Mouse (Mus musculus) liver, embryonic 13.5 days (tissue): ENCODE measurements around the gene Meis2. TPM values are rescaled to one million over a fixed set of nuclear protein-coding genes. Genes with fewer than 3 reads are reported as not detected.

ENCODE experiments used
- ATAC-seq: fragments of 200-750 bp; cut with Nextera tagmentation; 2 replicates; pipeline ENCODE4 v1.8.0; 2017; ENCODE audit warnings: low read depth, mild to moderate bottlenecking, moderate number of reproducible peaks, moderate library complexity
- DNase-seq: peaks from one replicate; pipeline ENCODE4 v3.0.0; 2022
- H3K27ac ChIP-seq: fragments of 300-500 bp; sonication (generic); 2 replicates; pipeline ENCODE4 v1.5.1; 2015; ENCODE audit warnings: moderate library complexity, mild to moderate bottlenecking, inconsistent platforms
- H3K27me3 ChIP-seq: fragments of 300-500 bp; sonication (generic); 2 replicates; pipeline ENCODE4 v1.6.1; 2015; ENCODE audit warnings: mild to moderate bottlenecking, inconsistent platforms
- H3K36me3 ChIP-seq: fragments of 300-500 bp; sonication (generic); 2 replicates; pipeline ENCODE4 v1.6.1; 2015; ENCODE audit warnings: mild to moderate bottlenecking, inconsistent platforms
- H3K4me1 ChIP-seq: fragments of 300-500 bp; sonication (generic); replicated peaks from 2 replicates; pipeline ENCODE4 v1.6.1; 2015; ENCODE audit warnings: inconsistent platforms
- H3K4me2 ChIP-seq: fragments of 300-500 bp; sonication (generic); 2 replicates; pipeline ENCODE4 v1.6.1; 2015; ENCODE audit warnings: inconsistent platforms, mild to moderate bottlenecking, moderate library complexity
- H3K4me3 ChIP-seq: fragments of 300-500 bp; sonication (generic); replicated peaks from 2 replicates; pipeline ENCODE4 v1.5.1; 2015; ENCODE audit warnings: mild to moderate bottlenecking, inconsistent platforms
- H3K9ac ChIP-seq: fragments of 300-500 bp; sonication (generic); 2 replicates; pipeline ENCODE4 v1.6.1; 2015; ENCODE audit warnings: mild to moderate bottlenecking, inconsistent platforms
- H3K9me3 ChIP-seq: fragments of 300-500 bp; sonication (generic); replicated peaks from 2 replicates; pipeline ENCODE4 v1.6.1; 2016; ENCODE audit warnings: inconsistent platforms
- WGBS: fragments of 180-500 bp; shearing (Covaris S2); methylation state at CpG from one replicate; pipeline ENCODE4 v1.1.7; 2015; ENCODE audit not compliant: insufficient replicate concordance; 5-methylcytosine and 5-hydroxymethylcytosine counted together
- polyA plus RNA-seq: library from polyadenylated mRNA; unstranded; fragments of >200 nt; fragmentation: Nextera tagmentation; extraction: Ambion mirVana; gene quantifications from 2 replicates; pipeline ENCODE4 v1.2.1, GENCODE M21; 2015

Meis2 gene
- polyA plus RNA-seq, 1 experiment from 2014 or later = 2.1 TPM

DNA sequence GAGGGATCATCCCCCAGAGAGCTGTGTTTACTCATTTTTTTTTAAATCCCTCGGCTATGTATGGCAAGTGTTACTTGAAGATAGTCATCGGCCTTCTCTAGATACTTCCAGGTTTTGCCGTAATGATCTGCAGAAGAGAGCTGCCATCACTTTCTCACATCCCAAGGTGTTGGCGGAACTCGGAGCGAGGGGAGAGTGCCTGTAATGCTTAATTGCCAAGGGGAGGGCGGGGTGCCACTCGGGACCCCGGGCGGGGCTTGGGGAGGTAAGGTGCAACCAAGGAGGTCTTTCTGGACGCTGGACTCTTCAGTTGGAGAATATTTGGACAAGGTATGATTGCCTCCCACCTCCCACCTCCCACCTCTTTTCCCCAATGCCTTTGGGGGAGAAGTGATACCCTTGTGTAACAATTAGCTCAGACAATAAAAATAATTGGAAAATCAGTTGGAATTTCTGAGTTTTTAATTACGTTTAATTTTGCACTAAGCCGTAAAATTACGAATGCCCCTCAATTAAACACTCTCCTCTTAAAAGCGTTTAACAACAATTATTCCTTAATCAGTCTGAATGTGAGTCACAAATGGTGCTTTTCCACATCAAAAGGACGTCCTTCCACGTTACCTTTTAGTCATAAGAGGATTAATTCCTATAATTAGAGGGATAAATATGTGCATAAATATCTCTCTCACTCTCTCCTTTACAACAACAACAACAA is 9.2 kb upstream of the Meis2 start:
- H3K9me3 ChIP-seq = no peaks in the 10 kb centered on the region
- no peak overlapping the region for H3K4me2 ChIP-seq
- no peak overlapping the region for H3K27ac ChIP-seq
- H3K36me3 ChIP-seq = no peaks in the 10 kb centered on the region
- WGBS = 9% methylated on average over 17 of the region's 17 CpGs
- 0 out of 2 replicates have a peak, but pooled peaks cover 5% of the 10 kb centered on the region for H3K4me1 ChIP-seq
- H3K27me3 ChIP-seq = peaks cover 80% of the 10 kb centered on the region
- peak overlapping the region; percentile 44; the same call in 1 of the 2 replicates for H3K4me3 ChIP-seq
- H3K9ac ChIP-seq = no peak overlapping the region
- ATAC-seq = no peak
- DNase-seq = no peak

DNA sequence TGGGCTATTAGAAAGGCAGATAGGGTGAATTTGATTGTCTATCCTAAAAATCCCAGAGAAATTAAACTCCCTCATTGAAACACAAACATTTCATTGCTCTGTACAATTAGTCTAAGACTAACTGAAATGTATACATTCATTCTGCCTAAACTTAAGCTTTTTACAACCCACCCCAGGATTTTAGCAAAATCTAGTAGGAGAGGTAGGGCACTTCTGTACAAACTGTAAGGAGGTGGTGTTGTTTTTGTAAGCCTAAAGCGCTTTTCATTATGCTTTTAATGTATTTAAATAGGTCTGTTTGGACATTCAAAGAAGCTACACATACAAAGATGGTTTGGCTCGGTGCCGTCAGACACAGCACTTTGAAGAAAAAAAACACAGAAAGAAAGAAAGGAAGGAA is 8.4 kb upstream of the Meis2 start:
- no peak overlapping the region for H3K4me2 ChIP-seq
- ATAC-seq (no peak), DNase-seq (no peak)
- H3K4me1 ChIP-seq = 0 out of 2 replicates have a peak, but pooled peaks cover 5% of the 10 kb centered on the region
- H3K9me3 ChIP-seq = no peaks in the 10 kb centered on the region
- WGBS = 16% methylated on average over 3 of the region's 3 CpGs
- H3K27me3 ChIP-seq = peaks cover 88% of the 10 kb centered on the region
- no peak overlapping the region for H3K27ac ChIP-seq
- H3K4me3 ChIP-seq = no peak overlapping the region
- no peak overlapping the region for H3K9ac ChIP-seq
- H3K36me3 ChIP-seq = no peaks in the 10 kb centered on the region

DNA sequence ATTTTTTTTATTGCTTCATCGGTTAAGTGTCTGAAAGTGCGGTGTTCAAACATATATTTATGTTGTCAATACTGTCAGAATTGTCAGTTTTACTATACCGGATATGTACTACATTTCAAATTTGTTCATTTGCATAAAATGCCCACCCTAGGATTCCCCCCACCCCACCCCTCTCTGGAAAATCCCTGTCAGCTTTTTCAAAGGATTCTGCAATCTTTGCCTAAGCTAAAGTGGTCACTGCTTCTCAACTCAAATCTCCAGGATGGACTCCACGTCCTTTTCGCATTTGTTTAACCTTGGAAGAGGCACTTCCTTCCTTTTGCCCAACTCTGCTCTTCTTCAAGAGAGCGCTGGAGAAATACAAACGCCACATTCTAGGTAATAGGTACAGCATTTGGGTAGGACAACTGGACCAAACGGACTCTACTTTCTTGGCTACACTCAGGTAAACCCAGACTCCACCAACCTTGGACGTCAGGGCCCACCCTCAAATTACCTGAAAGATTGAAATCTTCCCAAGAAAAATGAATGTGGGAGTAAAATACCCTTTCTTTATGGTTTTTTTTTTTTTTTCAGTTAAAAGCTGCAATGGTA is 7.8 kb upstream of the Meis2 start:
- ATAC-seq (no peak), DNase-seq (no peak)
- Histone ChIP-seq H3K27me3 (peaks cover 95% of the 10 kb centered on the region), H3K4me3 (no peak overlapping the region), H3K9ac (no peak overlapping the region), H3K27ac (no peak overlapping the region), H3K4me1 (0 out of 2 replicates have a peak, but pooled peaks cover 5% of the 10 kb centered on the region), H3K4me2 (no peak overlapping the region), H3K9me3 (no peaks in the 10 kb centered on the region), H3K36me3 (no peaks in the 10 kb centered on the region)
- 12% methylated on average over 9 of the region's 9 CpGs for WGBS

DNA sequence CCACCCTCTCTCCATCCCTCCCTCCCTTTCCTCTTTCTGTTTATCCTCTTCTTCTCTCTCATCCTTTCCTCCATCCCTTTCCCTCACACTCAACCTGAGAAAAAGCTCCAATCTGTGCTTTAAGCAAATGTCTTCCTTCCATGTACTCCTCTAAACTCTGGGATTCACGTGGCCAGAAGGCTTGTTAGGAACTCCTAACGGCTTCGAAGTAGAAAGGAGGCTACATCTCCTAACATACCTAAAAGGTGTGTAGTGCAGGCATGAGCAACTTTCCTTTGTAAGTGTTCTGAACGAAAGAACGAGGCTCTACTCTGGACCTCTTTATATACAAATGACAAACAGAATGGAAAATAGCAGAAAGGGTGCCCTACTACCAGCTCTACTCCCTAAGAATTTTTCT is 7.1 kb upstream of the Meis2 start:
- Histone ChIP-seq H3K9me3 (no peaks in the 10 kb centered on the region), H3K4me2 (no peak overlapping the region), H3K4me1 (peaks cover 8% of the 10 kb centered on the region; the same call in 1 of the 2 replicates), H3K27ac (no peak overlapping the region), H3K36me3 (no peaks in the 10 kb centered on the region), H3K27me3 (peaks cover 99% of the 10 kb centered on the region), H3K9ac (no peak overlapping the region), H3K4me3 (no peak overlapping the region)
- no peak for ATAC-seq
- 4% methylated on average over 5 of the region's 5 CpGs for WGBS
- DNase-seq = no peak

DNA sequence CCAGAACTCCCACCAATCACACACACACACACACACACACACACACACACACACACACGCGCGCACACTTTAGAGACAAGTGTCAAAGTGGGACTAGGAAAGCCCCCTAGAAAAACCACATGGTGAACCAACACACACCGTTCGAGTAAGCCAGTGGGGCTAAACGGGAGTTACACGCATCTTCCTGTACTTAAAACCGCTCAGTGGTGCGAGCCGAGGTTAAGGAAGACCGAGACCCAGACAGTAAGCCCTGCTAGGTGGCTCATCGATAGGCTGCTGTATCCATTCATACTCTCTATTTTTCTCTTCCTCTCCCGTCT is 6.6 kb upstream of the Meis2 start:
- no peak overlapping the region for H3K27ac ChIP-seq
- no peak for DNase-seq
- H3K9ac ChIP-seq = no peak overlapping the region
- no peak overlapping the region for H3K4me3 ChIP-seq
- no peaks in the 10 kb centered on the region for H3K9me3 ChIP-seq
- peaks cover 9% of the 10 kb centered on the region; the same call in 1 of the 2 replicates for H3K4me1 ChIP-seq
- no peak for ATAC-seq
- H3K36me3 ChIP-seq = no peaks in the 10 kb centered on the region
- peaks cover 99% of the 10 kb centered on the region for H3K27me3 ChIP-seq
- WGBS = 6% methylated on average over 13 of the region's 13 CpGs
- H3K4me2 ChIP-seq = no peak overlapping the region

DNA sequence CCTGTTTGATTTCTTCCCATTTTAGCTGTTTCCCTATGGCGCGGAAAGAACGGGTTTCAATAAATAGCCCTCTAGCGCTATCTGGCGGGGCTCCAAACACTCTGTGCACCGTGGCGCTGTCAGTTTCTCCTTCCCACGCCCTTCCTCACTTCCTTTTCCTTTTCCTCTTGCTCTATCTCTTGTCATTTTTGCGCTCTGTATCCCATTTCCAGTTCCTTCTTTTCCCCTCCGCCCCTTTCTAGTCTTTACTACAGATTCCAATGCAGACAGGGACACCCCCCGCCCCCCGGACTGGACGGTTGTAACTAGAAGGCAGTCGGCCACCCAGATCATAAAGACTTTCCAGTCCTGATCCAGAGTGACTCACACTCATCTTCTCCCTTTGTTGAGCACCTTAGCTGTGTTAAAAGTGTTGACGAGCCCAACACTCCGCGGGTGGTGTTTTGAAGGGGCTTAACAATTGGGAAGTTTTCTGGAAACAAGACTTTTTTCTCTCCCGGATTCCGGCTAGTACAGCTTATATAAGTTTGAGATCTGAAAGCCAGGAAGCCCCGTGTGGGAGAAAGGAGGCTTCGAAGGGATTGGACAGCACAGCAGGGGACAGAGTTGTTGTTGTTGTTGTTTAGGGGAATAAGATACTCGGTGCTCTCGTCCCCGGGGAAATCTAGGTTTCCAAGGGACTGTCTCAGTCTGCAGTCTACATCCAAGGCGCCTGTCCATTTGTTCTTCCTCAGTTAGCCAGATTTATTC is 6.1 kb upstream of the Meis2 start:
- no peak overlapping the region for H3K9ac ChIP-seq
- peaks cover 99% of the 10 kb centered on the region for H3K27me3 ChIP-seq
- WGBS = 2% methylated on average over 25 of the region's 25 CpGs
- no peaks in the 10 kb centered on the region for H3K36me3 ChIP-seq
- DNase-seq (no peak), ATAC-seq (no peak)
- peaks cover 9% of the 10 kb centered on the region; the same call in 1 of the 2 replicates for H3K4me1 ChIP-seq
- no peak overlapping the region for H3K27ac ChIP-seq
- peak overlapping the region; percentile 26 for H3K4me3 ChIP-seq
- no peaks in the 10 kb centered on the region for H3K9me3 ChIP-seq
- H3K4me2 ChIP-seq = peak overlapping the region; percentile 45

DNA sequence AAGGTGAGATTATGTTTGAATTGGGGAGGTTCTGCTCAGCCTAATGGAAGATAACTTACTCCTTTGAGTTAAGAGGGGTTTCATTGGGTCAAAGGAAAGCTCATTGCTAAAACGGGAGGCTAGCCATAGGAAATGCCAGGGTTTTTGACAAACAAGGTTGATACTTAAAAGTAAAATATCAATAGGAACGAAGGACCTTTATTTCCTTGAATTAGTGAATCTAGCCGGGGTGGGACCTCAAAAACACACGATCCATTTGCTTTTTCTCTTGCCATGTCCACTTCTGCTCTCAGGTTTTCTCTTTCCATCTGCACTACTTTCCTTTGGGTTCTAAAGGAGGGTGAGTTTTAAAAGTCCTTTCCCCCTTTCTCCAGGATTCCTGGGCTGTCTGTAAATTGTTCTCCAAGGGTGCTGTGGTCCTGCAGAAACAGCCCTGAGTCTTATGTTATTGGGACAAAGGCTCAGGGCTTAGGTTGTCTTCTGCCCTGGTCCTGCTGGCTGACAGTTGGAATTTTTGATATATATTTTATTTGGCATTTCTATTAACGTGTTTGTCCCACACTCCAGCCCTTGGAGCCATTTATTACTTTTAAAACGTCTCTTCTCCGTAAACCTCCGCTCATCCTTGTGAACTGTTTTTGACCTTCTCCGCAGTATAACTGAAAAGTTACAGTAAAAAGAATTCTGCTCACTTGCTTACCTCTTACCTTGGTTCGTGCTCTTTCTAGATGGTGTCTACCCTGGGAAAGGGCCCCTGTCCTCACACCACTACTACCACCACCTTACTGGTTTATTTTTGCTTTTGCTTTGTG is 5.2 kb upstream of the Meis2 start:
- H3K9me3 ChIP-seq = no peaks in the 10 kb centered on the region
- no peak overlapping the region for H3K9ac ChIP-seq
- H3K4me3 ChIP-seq = no peak overlapping the region
- H3K27me3 ChIP-seq = peaks cover 99% of the 10 kb centered on the region
- H3K27ac ChIP-seq = no peak overlapping the region
- H3K4me1 ChIP-seq = peaks cover 9% of the 10 kb centered on the region; the same call in 1 of the 2 replicates
- no peaks in the 10 kb centered on the region for H3K36me3 ChIP-seq
- WGBS = 21% methylated on average over 10 of the region's 10 CpGs
- H3K4me2 ChIP-seq = 0 out of 2 replicates have a peak overlapping the region, but pooled peaks have one; percentile 5
- no peak for ATAC-seq
- no peak for DNase-seq

DNA sequence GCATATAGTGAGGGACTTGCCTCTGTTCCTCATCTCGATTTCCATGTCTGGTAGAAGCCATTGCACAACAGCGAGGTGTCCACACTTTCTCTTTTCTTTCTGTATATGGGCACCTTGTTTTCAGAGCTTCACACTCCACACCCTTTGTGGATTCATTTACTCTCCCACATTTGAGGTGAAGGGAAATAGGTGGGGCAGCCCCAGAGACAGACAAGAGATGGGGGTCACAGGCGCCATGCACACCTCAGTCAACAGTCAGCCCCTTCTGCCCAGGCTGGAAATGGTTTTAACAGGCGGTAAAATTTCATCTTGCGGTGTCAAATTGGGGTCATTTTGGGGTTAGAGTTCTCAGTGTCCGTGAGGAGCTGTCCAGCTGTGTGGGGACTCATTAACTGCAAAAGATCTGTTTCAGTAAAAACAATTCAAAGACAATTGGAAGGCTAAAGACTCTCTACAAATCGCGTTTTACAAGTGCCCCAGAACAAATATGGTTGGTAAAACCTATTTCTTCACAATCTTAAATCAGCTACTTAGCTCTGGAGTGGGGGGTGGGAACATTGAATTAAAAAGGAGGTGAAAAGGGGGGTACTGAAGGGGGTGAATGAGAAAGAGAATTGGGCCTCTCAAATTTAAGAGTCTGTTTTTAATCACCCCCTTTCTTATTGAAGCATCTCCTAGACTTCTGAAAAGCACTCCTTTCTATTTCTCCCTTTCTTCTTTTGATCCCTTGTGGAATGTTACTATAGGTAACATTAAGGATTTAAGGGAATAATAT is 4.0 kb upstream of the Meis2 start:
- H3K9me3 ChIP-seq = no peaks in the 10 kb centered on the region
- WGBS = 14% methylated on average over 8 of the region's 8 CpGs
- H3K9ac ChIP-seq = no peak overlapping the region
- ATAC-seq = no peak
- H3K27ac ChIP-seq = no peak overlapping the region
- no peak for DNase-seq
- H3K4me1 ChIP-seq = peaks cover 4% of the 10 kb centered on the region; the same call in 1 of the 2 replicates
- H3K4me3 ChIP-seq = no peak overlapping the region
- peaks cover 99% of the 10 kb centered on the region for H3K27me3 ChIP-seq
- H3K36me3 ChIP-seq = no peaks in the 10 kb centered on the region
- peak overlapping the region; percentile 17; the same call in 1 of the 2 replicates for H3K4me2 ChIP-seq

DNA sequence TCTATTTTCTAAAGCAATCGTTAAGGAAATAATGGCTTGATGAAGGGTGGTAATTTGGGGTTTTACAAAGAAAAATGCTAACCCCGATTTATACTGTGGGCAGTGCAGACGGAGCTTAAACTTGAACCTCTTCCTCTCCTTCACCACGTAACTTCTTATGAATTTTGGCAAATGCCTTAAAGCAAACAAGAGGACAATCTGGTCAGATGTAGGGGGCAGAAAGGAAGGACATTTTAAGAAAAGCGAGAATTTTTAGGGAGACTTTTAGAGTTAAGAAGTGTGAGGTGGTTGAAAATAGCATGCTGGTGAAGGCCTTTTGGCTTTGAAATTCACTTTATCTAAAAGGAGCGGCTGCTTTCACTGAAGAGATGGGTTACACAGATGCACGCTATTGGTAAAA is 3.3 kb upstream of the Meis2 start:
- peaks cover 4% of the 10 kb centered on the region; the same call in 1 of the 2 replicates for H3K4me1 ChIP-seq
- DNase-seq (no peak), ATAC-seq (no peak)
- no peak overlapping the region for H3K27ac ChIP-seq
- peak overlapping the region; percentile 17; the same call in 1 of the 2 replicates for H3K4me2 ChIP-seq
- H3K9ac ChIP-seq = no peak overlapping the region
- H3K9me3 ChIP-seq = no peaks in the 10 kb centered on the region
- peaks cover 99% of the 10 kb centered on the region for H3K27me3 ChIP-seq
- H3K4me3 ChIP-seq = no peak overlapping the region
- 30% methylated on average over 7 of the region's 7 CpGs for WGBS
- no peaks in the 10 kb centered on the region for H3K36me3 ChIP-seq

DNA sequence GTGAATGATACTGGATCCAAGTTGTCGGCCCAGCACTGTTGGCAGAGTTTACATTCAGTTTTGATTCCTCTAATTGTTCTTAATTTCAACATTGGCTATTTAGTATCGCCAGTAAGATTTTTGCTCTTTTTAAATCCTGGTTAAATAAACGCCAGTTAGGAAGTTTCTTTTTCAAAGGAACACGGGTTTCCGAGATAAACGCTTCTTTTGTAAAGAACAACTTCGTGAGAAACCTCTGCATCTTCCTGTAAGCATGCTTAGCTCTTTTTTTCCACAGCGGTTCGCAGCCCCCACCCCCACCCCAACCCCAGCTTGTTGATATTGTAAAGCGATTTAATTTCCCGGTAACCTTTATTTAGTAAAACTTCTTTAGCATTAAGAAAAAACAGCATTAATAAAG is 2.8 kb upstream of the Meis2 start:
- Histone ChIP-seq H3K27ac (no peak overlapping the region), H3K4me3 (no peak overlapping the region), H3K27me3 (peaks cover 99% of the 10 kb centered on the region), H3K9ac (no peak overlapping the region), H3K9me3 (no peaks in the 10 kb centered on the region), H3K4me1 (peaks cover 4% of the 10 kb centered on the region; the same call in 1 of the 2 replicates), H3K36me3 (no peaks in the 10 kb centered on the region), H3K4me2 (peak overlapping the region; percentile 64)
- ATAC-seq (no peak), DNase-seq (no peak)
- WGBS = 7% methylated on average over 11 of the region's 11 CpGs
